Mouse (Mus musculus) kidney, postnatal 25 days (tissue): Measurements from ENCODE around the gene Olfr813.
"Not testable (repeated sequence)": the region's sequence is repeated elsewhere in the genome, so short reads cannot be mapped to it uniquely, and the experiment has no call there.

Experiments used
- DNase-seq, 2 experiments: peaks; one replicate each; pipeline ENCODE4 v3.0.0; 2021; ENCODE audit warnings: mixed read lengths in 2 of 2

Gene Olfr813

GRCm38 (mm10) chr10:129855067-129855466 lies at the start of gene Olfr813:
Gene Olfr813 (plus strand): TSS chr10:129855367.
- no peak for DNase-seq

- DNase-seq = no peak
Observed at GRCm38 (mm10) chr10:129845994-129846393, 9.2 kb upstream of the Olfr813 start, which contains the start of gene Olfr812. Gene Olfr812 (minus strand): TSS chr10:129846094.

GRCm38 (mm10) chr10:129847343-129847742 lies 7.8 kb upstream of the Olfr813 start:
- DNase-seq = no peak

- not testable (repeated sequence) for DNase-seq
Observed at GRCm38 (mm10) chr10:129879751-129880150, 24.6 kb downstream of the Olfr813 start, which contains the start of gene Olfr814. Gene Olfr814 (minus strand): TSS chr10:129879851.

- DNase-seq = not testable (repeated sequence)
Observed at GRCm38 (mm10) chr10:129885496-129885895, 30.3 kb downstream of the Olfr813 start.

GRCm38 (mm10) chr10:129885934-129886333 lies 30.8 kb downstream of the Olfr813 start:
- no peak for DNase-seq

GRCm38 (mm10) chr10:129905767-129906166 lies 50.6 kb downstream of the Olfr813 start, which contains the start of gene Olfr815:
Gene Olfr815 (minus strand): TSS chr10:129905867.
- not testable (repeated sequence) for DNase-seq
